Mouse (Mus musculus) intestine, postnatal 0 days (tissue): ENCODE measurements around the gene Kcnn1. TPM values are rescaled to one million over a fixed set of nuclear protein-coding genes. Genes with fewer than 3 reads are reported as not detected.

Source experiments
- ATAC-seq: fragments of 200-750 bp; cut with Nextera tagmentation; 2 replicates; pipeline ENCODE4 v1.8.0; 2017; ENCODE audit warnings: mild to moderate bottlenecking, moderate TSS enrichment, moderate library complexity
- H3K27ac ChIP-seq: fragments of 300-500 bp; sonication (generic); 2 replicates; pipeline ENCODE4 v1.5.1; 2014; ENCODE audit warnings: mild to moderate bottlenecking, low read depth, low read length, moderate library complexity
- H3K27me3 ChIP-seq: fragments of 300-500 bp; sonication (generic); replicated peaks from 2 replicates; pipeline ENCODE4 v1.6.1; 2014; ENCODE audit warnings: low read length, mixed read lengths; ENCODE audit not compliant: control insufficient read depth, insufficient read depth
- H3K36me3 ChIP-seq: fragments of 300-500 bp; sonication (generic); 2 replicates; pipeline ENCODE4 v1.6.1; 2014; ENCODE audit warnings: mild to moderate bottlenecking, moderate library complexity; ENCODE audit not compliant: control insufficient read depth, insufficient read depth
- H3K4me1 ChIP-seq: fragments of 300-500 bp; sonication (generic); replicated peaks from 2 replicates; pipeline ENCODE4 v1.6.1; 2014; ENCODE audit warnings: antibody characterized with exemption, low read length, mixed read lengths; ENCODE audit not compliant: control insufficient read depth, insufficient read depth
- H3K4me2 ChIP-seq: fragments of 300-500 bp; sonication (generic); replicated peaks from 2 replicates; pipeline ENCODE4 v1.6.1; 2014; ENCODE audit warnings: low read depth, mild to moderate bottlenecking, moderate library complexity
- H3K4me3 ChIP-seq: fragments of 300-500 bp; sonication (generic); 2 replicates; pipeline ENCODE4 v1.5.1; 2014; ENCODE audit warnings: low read depth, low read length
- H3K9ac ChIP-seq: fragments of 300-500 bp; sonication (generic); 2 replicates; pipeline ENCODE4 v1.6.1; 2014; ENCODE audit warnings: mild to moderate bottlenecking, low read depth, low read length
- H3K9me3 ChIP-seq: fragments of 300-500 bp; sonication (generic); 2 replicates; pipeline ENCODE4 v1.6.1; 2016; ENCODE audit warnings: mixed run types; ENCODE audit not compliant: control insufficient read depth
- CTCF ChIP-seq: sonication (generic); IDR thresholded peaks from 2 replicates; pipeline ENCODE4 v1.5.1; 2016; ENCODE audit warnings: low read depth, mild to moderate bottlenecking, control low read depth, antibody characterized with exemption, moderate library complexity
- WGBS: fragments of 180-500 bp; shearing (Covaris S2); extraction: QIAGEN DNeasy Blood & Tissue Kit; methylation state at CpG from one replicate; pipeline ENCODE4 v1.1.7; 2014; 5-methylcytosine and 5-hydroxymethylcytosine counted together
- microRNA-seq: library from miRNA; unstranded; fragments of <30 nt; microRNA quantifications from one replicate; pipeline ENCODE4, GENCODE M21; 2016
- polyA plus RNA-seq: library from polyadenylated mRNA; unstranded; fragments of >200 nt; fragmentation: Nextera tagmentation; extraction: Ambion mirVana; gene quantifications from 2 replicates; pipeline ENCODE4 v1.2.1, GENCODE M21; 2015

Kcnn1 gene
- polyA plus RNA-seq, 1 experiment from 2014 or later, result 0.30 TPM

GRCm38 (mm10) chr8:70797081-70798070, 65.7 kb downstream of the Kcnn1 start:
- peak overlapping the region; percentile 61 for H3K4me3 ChIP-seq
- WGBS, result under 1% methylated on average over 56 of the region's 57 CpGs
- H3K27ac ChIP-seq, result peak overlapping the region; percentile 91
- H3K36me3 ChIP-seq, result no peaks in the 10 kb centered on the region
- peaks cover 7% of the 10 kb centered on the region; the same call in 1 of the 2 replicates for H3K4me1 ChIP-seq
- H3K9ac ChIP-seq, result peak overlapping the region; percentile 73
- no peaks in the 10 kb centered on the region for H3K27me3 ChIP-seq
- ATAC-seq, result peak; percentile 86
- no peaks in the 10 kb centered on the region for H3K9me3 ChIP-seq
- TF ChIP-seq CTCF, result no peak
- peak overlapping the region; percentile 90 for H3K4me2 ChIP-seq

GRCm38 (mm10) chr8:70796403-70797080, 66.5 kb downstream of the Kcnn1 start:
- Histone ChIP-seq H3K9me3 (no peaks in the 10 kb centered on the region), H3K4me1 (peaks cover 11% of the 10 kb centered on the region), H3K36me3 (no peaks in the 10 kb centered on the region), H3K9ac (peak overlapping the region; percentile 73), H3K4me2 (peak overlapping the region; percentile 90), H3K27me3 (no peaks in the 10 kb centered on the region), H3K4me3 (peak overlapping the region; percentile 61), H3K27ac (peak overlapping the region; percentile 76)
- no peak for ATAC-seq
- no peak for TF ChIP-seq CTCF
- 2% methylated on average over 54 of the region's 54 CpGs for WGBS

- 86% methylated on average over 2 of the region's 2 CpGs for WGBS
- Histone ChIP-seq H3K36me3 (no peaks in the 10 kb centered on the region), H3K4me1 (peaks cover 17% of the 10 kb centered on the region), H3K9ac (no peak overlapping the region), H3K4me3 (no peak overlapping the region), H3K4me2 (peak overlapping the region; percentile 90), H3K27me3 (no peaks in the 10 kb centered on the region), H3K9me3 (no peaks in the 10 kb centered on the region), H3K27ac (no peak overlapping the region)
- no peak for ATAC-seq
- TF ChIP-seq CTCF, result peak; percentile 68
Observed at GRCm38 (mm10) chr8:70795370-70795769, 67.7 kb downstream of the Kcnn1 start.

- 74% methylated on average over 2 of the region's 2 CpGs for WGBS
- Histone ChIP-seq H3K4me2 (no peak overlapping the region), H3K27ac (no peak overlapping the region), H3K4me1 (peaks cover 17% of the 10 kb centered on the region), H3K36me3 (peaks cover 4% of the 10 kb centered on the region; the same call in 1 of the 2 replicates), H3K27me3 (no peaks in the 10 kb centered on the region), H3K9ac (no peak overlapping the region), H3K9me3 (no peaks in the 10 kb centered on the region), H3K4me3 (no peak overlapping the region)
- TF ChIP-seq CTCF, result no peak
- no peak for ATAC-seq
Observed at GRCm38 (mm10) chr8:70794215-70794614, 68.8 kb downstream of the Kcnn1 start.

GRCm38 (mm10) chr8:70792700-70793099, 70.4 kb downstream of the Kcnn1 start:
- H3K27ac ChIP-seq, result peak overlapping the region; percentile 3; the same call in 1 of the 2 replicates
- no peaks in the 10 kb centered on the region for H3K27me3 ChIP-seq
- H3K36me3 ChIP-seq, result peaks cover 16% of the 10 kb centered on the region; the same call in 1 of the 2 replicates
- H3K4me3 ChIP-seq, result peak overlapping the region; percentile 45
- H3K4me1 ChIP-seq, result peaks cover 14% of the 10 kb centered on the region
- peak overlapping the region; percentile 67 for H3K4me2 ChIP-seq
- TF ChIP-seq CTCF, result 0 out of 2 replicates have a peak, but pooled peaks have one; percentile 8
- 1% methylated on average over 20 of the region's 20 CpGs for WGBS
- H3K9ac ChIP-seq, result no peak overlapping the region
- ATAC-seq, result peak; percentile 52
- no peaks in the 10 kb centered on the region for H3K9me3 ChIP-seq

Small RNA genes within 50 kb of the gene (microRNA-seq; reads per million reads assigned to microRNA genes)
- gene Mir7067 (0.82 reads per million), gene Mir7240 (not detected)

Other genes starting within 250 kb of the Kcnn1 start
- gene Lrrc25, start 247.1 kb downstream of the Kcnn1 start, polyA plus RNA-seq, result 2.1 and 2.2 TPM in 2 replicates
- 1.7 and 1.9 TPM in 2 replicates for gene Gdf15, start 230.8 kb downstream of the Kcnn1 start, polyA plus RNA-seq
- gene Pgpep1, start 202.9 kb downstream of the Kcnn1 start, polyA plus RNA-seq, result 79.0 and 92.1 TPM in 2 replicates
- gene Lsm4, start 190.0 kb downstream of the Kcnn1 start, polyA plus RNA-seq, result 181 and 182 TPM in 2 replicates
- 114 and 121 TPM in 2 replicates for gene Jund, start 164.3 kb downstream of the Kcnn1 start, polyA plus RNA-seq
- gene Iqcn, start 159.8 kb downstream of the Kcnn1 start, polyA plus RNA-seq, result not detected in 2 replicates
- 2.8 TPM in 2 replicates for gene Gm3336, start 144.7 kb downstream of the Kcnn1 start, polyA plus RNA-seq
- 0.21 and 0.31 TPM in 2 replicates for gene Pde4c, start 139.5 kb downstream of the Kcnn1 start, polyA plus RNA-seq
- gene Rab3a, start 108.6 kb downstream of the Kcnn1 start, polyA plus RNA-seq, result 18.8 and 19.5 TPM in 2 replicates
- gene Mpv17l2, start 102.3 kb downstream of the Kcnn1 start, polyA plus RNA-seq, result 76.3 and 80.6 TPM in 2 replicates
- 37.4 and 41.0 TPM in 2 replicates for gene Pik3r2, start 86.5 kb downstream of the Kcnn1 start, polyA plus RNA-seq
- 4.4 and 7.2 TPM in 2 replicates for gene Mast3, start 58.2 kb downstream of the Kcnn1 start, polyA plus RNA-seq
- gene Il12rb1, start 54.8 kb downstream of the Kcnn1 start, polyA plus RNA-seq, result 0.29 and 0.31 TPM in 2 replicates
- 6.2 and 6.9 TPM in 2 replicates for gene Arrdc2, start 23.5 kb downstream of the Kcnn1 start, polyA plus RNA-seq
- gene Ccdc124, start 10.7 kb upstream of the Kcnn1 start, polyA plus RNA-seq, result 61.7 and 64.3 TPM in 2 replicates
- gene Slc5a5, start 29.5 kb upstream of the Kcnn1 start, polyA plus RNA-seq, result 0.20 and 0.52 TPM in 2 replicates
- 2,933 and 2,947 TPM in 2 replicates for gene Rpl18a, start 34.2 kb upstream of the Kcnn1 start, polyA plus RNA-seq
- 13.8 and 14.7 TPM in 2 replicates for gene Map1s, start 42.7 kb upstream of the Kcnn1 start, polyA plus RNA-seq